Mouse (Mus musculus) layer of hippocampus, postnatal 25 days (tissue): ENCODE measurements at regions not wholly inside any gene's neighbourhood (a gene's known extent, or its start where the extent isn't known, plus 50 kb on each side); places are given as distances from the start of the nearest gene placed in this dataset.

Source experiments
- DNase-seq, 2 experiments: peaks; one replicate each; pipeline ENCODE4 v3.0.0; 2022; ENCODE audit warnings: mixed read lengths in 2 of 2, low spot score in 1 of 2; ENCODE audit errors: extremely low spot score in 1 of 2

DNA sequence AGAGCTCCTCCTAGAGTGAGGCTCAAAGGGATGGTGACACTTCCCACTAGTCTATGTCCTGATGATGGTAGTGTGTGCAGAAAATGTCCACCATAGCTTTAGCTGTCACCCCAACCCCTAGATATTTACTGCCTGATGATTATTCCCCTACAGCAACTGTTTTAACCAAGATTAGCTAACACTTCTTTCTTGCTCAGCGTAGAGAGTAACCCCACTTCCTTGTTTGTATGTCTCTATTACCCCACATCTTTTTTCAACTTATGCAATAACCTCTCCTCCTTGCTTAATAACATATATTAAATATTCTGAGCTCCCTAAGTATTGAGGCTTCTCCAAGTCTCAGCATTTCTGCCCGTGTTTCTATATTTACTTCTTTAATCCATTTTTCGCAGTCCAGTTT lies 404.2 kb upstream of the Cntn3 start:
- DNase-seq, result no peak

DNA sequence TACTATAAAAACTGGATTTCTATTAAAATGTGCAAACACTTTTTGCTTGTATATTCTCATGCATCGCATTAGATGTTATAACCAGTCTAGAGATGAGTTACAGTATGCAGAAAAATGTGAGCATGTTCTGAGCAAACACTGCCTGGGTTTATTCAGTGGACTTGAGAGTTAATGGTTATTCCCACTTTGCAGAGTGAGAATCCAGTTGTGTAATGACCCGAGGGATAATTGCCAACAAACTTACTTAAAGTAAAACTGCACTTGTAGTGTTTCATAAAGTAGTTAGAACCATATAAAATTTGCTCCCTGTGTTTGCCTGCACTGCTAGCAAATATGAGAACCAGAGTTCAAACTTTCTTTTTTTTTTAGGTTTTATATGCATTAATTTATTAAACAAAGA lies 450.4 kb upstream of the Cntn3 start:
- DNase-seq, result no peak

GRCm38 (mm10) chr6:103024006-103024405 lies 451.1 kb upstream of the Cntn3 start:
- DNase-seq, result peak in 1 of 2 experiments; percentile 6

GRCm38 (mm10) chr6:103028150-103028549 lies 455.2 kb upstream of the Cntn3 start:
- DNase-seq, result peak in 1 of 2 experiments; percentile 8

DNA sequence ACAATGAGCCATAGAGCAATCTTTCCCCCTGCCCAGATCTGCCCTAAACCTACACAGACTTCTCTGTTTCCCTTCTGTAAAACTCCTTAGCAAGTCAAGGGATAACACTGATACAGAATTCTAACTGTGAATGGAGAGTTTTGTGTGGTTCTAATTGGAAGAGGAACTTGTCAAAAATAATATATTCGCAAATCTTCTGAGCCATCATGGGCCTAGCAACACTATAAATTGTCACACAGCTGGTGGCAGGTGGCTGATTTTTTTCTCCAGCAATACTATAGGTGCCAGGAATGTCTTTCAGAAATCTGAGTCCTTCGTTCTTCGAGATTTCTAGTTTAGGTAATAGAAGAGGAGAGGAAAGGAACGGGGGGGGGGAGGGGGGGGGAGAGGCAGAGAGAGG lies 460.5 kb upstream of the Cntn3 start:
- DNase-seq, result no peak

DNA sequence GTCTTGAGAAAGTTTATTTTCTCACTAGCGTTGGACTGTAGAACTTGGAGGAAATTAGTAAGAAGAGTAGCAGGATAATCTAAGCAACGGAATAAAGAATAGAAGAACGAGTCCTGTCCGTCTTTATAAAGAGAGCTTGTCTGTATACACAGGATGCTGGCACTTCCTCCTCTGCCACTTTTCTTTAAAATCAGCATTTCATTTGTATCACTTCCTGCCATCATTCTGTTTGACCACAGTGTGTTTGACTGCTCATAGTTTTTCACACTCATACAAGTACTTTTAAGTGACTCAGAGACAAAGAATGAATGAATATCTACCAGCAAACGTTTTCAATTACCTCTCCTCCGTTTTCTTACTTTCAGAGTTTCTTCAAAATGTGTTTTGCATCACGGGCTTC lies 461.0 kb upstream of the Cntn3 start:
- no peak for DNase-seq

DNA sequence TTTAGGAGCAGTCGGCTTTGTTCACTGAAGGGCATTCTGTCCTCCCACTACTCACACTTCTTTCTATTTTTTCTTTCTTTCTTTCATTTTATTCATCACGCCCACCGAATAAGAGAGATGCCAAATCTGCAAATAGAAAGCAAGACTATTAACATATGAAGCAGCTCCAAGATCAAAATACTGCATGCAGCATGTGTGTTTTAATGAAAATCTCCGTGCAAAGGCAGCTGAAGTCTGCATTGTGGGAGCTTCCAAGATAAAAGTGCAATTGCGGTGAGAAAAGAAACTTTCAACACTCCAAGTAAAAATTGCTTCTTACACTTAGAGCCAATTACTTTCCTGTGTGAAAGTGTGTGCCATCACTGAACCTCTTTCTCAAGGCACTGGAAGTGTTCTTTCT lies 449.8 kb upstream of the Chl1 start:
- DNase-seq, result no peak

DNA sequence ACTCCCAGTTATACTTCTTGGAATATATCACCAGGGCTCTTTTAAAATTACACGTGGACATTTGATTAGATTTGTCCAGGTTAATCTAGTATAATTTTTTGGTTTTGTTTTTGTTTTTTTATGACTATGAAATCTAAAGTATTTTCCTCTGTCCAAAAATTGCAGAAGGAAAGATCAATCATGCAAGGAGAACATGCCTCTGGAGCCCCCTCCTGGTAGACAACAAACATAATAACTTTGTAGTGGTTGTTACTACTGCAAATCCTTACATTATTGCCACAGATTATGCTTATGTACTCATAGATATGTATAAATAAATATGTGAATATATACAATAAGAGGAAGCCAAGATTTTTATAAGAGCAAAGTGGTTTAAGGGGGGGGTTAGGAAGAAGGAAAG lies 404.2 kb upstream of the Chl1 start:
- peak in 1 of 2 experiments; percentile 8 for DNase-seq

GRCm38 (mm10) chr6:103119537-103119936 lies 390.8 kb upstream of the Chl1 start:
- DNase-seq, result no peak

DNA sequence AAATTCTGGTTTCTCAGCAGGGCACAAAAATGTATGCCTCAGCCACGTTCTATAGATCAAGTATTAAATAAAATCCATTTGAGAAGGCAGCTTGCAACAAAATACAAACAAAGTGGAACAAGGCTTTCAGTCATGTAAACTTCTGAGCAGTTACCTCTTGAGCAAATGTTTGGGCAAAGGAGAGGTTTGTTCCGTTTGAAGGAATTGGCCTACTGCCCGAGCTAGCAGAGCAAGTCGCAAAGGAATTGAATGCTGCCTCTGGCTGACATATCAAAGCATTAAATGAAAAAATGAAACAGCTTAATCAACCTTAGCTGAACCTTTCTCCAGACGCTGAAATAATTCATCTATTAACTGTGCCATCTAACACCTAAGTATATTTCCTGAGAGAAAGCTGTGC lies 369.5 kb upstream of the Chl1 start:
- DNase-seq, result no peak

GRCm38 (mm10) chr6:103177851-103178250 lies 332.5 kb upstream of the Chl1 start:
- DNase-seq, result no peak

DNA sequence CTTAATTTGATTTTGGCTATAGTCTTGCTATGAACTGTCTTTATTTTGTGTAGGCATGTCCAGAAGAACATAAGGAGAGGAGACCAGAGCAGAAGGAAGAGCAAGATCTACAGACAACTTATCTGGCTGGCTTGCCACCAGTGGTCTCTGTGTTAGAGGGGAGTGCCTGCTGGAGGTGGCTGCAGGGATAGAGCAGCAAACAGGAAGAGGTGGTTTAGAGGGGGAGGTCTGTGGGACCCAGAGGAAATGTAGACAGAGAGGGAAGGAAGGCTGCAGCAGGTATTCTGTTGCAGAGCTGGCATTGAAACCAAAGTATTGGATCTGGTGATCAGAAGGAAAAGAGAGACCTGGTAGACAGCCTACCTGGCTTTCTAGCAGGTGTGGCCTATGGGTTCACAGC lies 327.0 kb upstream of the Chl1 start:
- no peak for DNase-seq

- no peak for DNase-seq
Measured at GRCm38 (mm10) chr6:103196838-103197237, 313.5 kb upstream of the Chl1 start.

GRCm38 (mm10) chr6:103201605-103202004 lies 308.8 kb upstream of the Chl1 start:
- no peak for DNase-seq

DNA sequence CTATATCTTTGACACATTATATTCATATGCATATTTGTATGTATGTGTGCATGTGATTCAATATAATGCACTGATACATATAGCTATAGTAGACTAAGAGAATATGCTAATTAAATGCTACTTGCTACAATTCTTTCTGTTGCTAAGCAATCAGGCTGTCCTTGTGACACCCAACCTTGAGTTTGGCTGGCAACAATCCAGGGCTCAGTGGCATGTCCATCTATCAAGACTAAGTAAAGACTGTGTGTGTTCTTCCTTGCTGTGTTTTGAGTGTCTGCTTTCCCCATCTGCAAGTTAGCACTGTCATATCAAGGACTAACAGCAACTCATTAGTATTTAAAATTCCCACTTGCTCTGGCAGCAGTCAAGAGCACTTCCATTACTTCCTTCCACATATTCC lies 301.2 kb upstream of the Chl1 start:
- DNase-seq, result no peak

DNA sequence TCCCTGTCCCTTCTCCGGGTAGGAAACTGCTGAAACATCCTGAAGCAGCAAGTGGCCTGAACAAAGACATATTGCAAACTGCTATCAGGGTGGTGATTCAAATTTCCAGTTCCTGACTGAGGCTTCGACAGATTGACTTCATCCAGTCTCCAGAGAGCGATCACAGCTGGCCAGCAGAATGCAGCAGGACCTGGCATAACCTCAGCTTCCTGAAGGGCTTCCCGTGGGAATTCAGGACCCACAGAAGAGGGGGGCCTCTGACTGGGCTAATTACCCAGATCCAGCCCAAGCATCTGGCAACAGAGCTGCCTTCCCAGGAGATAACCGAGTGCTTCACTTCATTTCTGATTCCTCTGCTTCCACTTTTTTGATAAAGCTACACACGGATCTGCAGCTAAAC lies 297.2 kb upstream of the Chl1 start:
- DNase-seq, result no peak

- no peak for DNase-seq
Measured at GRCm38 (mm10) chr6:103236896-103237295, 273.5 kb upstream of the Chl1 start.

- DNase-seq, result no peak
Measured at GRCm38 (mm10) chr6:103268984-103269383, 241.4 kb upstream of the Chl1 start.

DNA sequence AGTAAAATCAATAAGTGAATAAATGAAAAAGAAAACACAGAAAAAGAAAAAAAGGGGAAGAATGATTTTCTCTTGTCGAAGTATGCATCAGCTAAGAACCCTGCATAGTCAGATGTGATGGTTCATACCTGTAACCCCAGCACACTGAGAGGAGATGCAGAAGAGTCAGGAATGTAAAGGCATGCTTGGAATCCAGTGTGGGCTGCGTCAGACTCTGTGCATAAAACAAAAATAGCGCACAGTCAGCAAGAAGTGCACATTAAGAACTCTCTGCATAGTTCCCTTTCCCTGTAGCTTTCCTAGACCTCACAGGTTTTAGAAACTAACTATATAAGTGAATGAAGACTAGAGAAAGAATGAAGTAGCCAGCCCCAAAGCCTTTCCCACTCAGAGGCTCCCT lies 238.2 kb upstream of the Chl1 start:
- no peak for DNase-seq

DNA sequence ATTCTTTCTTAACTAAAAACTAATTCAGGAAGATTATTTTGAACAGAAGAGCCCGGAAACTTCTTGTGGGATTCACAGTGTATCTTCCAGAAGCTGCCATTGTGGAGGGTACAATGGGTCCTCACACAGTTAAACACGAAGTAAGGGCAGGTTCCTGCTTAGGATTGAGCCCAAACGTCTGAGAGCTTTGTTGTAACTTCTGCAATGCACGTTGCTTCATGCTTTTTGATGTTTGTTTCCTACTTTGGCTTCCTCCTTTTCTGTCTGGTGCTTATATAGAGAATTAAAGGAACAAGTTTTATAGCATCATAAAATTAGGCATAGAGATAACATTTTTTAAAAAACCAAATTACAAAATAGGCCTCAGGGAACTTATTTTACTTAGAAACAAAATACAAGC lies 235.3 kb upstream of the Chl1 start:
- DNase-seq, result no peak

DNA sequence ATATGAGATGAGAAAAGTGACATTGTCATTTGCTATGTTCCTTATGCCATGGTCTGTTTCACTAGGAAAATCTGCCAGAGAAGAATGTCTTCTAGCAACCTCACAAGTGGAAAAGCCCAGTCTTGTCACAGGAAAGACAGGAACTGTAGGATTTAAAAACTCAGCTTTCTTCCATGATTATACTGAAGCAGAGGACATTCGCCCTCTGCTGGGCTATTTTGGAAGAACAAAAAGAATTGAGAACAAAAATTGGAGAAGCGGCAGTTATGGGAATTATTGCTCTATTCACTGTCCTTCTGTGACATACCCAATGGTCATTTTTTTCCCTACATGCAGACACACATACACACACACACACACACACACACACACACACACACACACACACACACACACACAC lies 234.9 kb upstream of the Chl1 start:
- DNase-seq, result no peak

DNA sequence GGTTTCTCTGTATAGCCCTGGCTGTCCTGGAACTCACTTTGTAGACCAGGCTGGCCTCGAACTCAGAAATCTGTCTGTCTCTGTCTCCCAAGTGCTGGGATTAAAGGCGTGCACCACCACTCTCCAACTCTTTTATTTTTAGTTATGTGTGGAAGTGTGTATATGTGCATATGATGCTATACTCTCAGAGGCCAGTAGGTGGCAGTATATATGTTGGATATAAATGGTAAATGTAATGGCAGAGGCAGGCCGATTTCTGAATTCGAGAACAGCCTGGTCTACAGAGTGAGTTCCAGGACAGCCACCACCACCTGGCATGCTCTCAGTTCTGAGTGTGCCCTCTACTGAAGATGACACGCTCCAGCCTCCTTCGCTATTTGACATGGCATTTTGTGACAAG lies 214.4 kb upstream of the Chl1 start:
- DNase-seq, result no peak

DNA sequence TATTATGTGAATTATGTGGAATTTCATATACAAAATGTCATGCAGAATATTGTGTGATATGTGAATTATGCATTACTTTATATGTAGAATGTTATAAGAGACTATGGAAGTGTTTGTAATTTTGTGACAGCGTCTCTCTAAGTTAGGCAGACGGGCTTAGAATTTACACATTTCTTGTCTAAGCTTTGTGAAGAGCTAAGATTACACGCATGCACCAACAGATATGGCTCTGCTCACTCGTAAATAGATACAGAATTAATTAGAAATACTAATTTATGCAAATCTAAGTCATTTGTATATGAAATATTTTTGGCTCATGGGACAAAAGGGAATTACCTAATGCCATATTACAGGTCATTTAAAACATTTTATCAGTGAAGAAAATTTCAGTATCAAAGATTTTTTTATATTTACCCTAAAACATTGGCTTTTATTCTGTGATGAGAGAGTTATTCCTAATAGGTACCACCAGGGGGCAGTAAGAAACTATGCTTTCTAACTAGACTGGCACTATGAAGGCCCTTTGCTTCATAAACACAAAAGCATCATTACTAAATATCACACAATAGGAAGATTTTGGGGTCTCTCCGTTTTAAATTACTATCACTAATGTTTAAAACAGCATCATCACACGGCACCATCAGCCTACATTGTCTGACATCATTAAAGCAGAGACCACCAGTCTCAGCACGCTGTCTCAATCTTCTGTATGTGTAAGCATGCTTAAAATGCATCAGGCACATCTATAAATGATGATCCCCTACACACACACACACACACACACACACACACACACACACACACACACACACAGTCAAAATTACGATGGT lies 203.8 kb upstream of the Chl1 start:
- peak in 1 of 2 experiments; percentile 17 for DNase-seq
